Mouse (Mus musculus) embryonic stem cell, embryonic (primary cell): Measurements from ENCODE around the gene Hmg20a.

ENCODE experiments used
- CTCF ChIA-PET, 4 experiments: fragments of 300-600 bp in 2 of 4; fragments of 350-600 bp in 2 of 4; sonication (Branson Sonifier 250); formaldehyde crosslinking; loops; one replicate each; lab custom pipeline; 2022; ENCODE audit warnings: inconsistent platforms in 2 of 4; lab: Charles Lee
- POLR2A ChIA-PET, 4 experiments: fragments of 300-600 bp in 2 of 4; fragments of 350-600 bp in 2 of 4; sonication (Branson Sonifier 250); formaldehyde crosslinking; loops; one replicate each; lab custom pipeline; 2022; ENCODE audit warnings: antibody characterized with exemption in 4 of 4, inconsistent platforms in 1 of 4; lab: Charles Lee

The Hmg20a gene

GRCm38 (mm10) chr9:56469656-56470055 is 51.2 kb downstream of the Hmg20a start:
- POLR2A ChIA-PET = interaction anchor here in 1 of 4 experiments (0.9 to 1.9 kb wide), 2 partner anchors 13 to 25 kb away, joined by 3 to 4 read pairs; no protein-coding TSS in a partner anchor
- CTCF ChIA-PET = interaction anchor here in 2 of 4 experiments (1.0 kb wide), 2 partner anchors 83 to 104 kb away, joined by 3 read pairs; no protein-coding TSS in a partner anchor

- CTCF ChIA-PET = interaction anchor here in 2 of 4 experiments (1.0 kb wide), 2 partner anchors 82 to 103 kb away, joined by 3 read pairs; no protein-coding TSS in a partner anchor
- POLR2A ChIA-PET = interaction anchor here in 3 of 4 experiments (0.6 to 1.9 kb wide), 5 partner anchors 10 to 387 kb away, joined by 3 to 4 read pairs (median 3); no protein-coding TSS in a partner anchor
Measured at GRCm38 (mm10) chr9:56470291-56470690, 51.9 kb downstream of the Hmg20a start.

DNA sequence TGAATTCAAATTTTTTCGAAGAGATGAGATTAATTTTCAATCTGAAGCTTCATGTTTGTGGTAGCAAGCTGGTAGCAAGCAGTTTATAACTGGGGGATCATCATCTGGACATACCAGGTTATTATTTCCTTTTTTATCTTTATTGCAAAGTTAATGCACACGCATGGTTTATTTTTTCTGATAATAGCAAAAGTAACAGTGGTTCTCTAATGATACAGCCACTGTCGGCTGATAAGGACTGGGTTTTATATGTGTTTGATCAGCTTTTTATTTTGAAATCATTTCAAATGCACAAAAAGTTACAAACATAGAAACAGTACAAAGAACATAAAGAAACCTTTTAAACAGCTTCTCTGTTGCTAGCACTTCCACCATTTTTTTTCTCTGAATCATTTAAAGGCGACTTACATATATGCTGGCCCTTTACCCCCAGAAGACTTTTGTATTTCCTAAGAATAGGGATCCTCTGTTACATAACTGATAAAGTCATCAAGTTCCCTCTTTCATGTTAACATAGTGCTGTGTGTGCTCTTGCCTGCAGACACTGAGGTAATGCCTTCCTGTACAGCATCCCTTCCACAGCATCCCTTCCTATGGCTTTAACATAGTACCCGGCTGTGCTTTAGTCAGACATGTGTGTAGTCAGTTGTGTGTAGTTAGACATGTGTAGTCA is 60.7 kb downstream of the Hmg20a start:
- ChIA-PET CTCF (interaction anchor here in 2 of 4 experiments (0.7 to 1.0 kb wide), 2 partner anchors 27 to 74 kb away, joined by 3 to 4 read pairs; no protein-coding TSS in a partner anchor), POLR2A (no interaction called here)

- ChIA-PET POLR2A (interaction anchor here in 2 of 4 experiments (0.7 to 1.6 kb wide), 2 partner anchors 18 to 101 kb away, joined by 3 to 5 read pairs; no protein-coding TSS in a partner anchor), CTCF (interaction anchor here in 1 of 4 experiments (0.5 kb wide), 1 partner anchor 1127 kb away, joined by 8 read pairs; no protein-coding TSS in a partner anchor)
Measured at GRCm38 (mm10) chr9:56482623-56483022, 64.2 kb downstream of the Hmg20a start.

DNA sequence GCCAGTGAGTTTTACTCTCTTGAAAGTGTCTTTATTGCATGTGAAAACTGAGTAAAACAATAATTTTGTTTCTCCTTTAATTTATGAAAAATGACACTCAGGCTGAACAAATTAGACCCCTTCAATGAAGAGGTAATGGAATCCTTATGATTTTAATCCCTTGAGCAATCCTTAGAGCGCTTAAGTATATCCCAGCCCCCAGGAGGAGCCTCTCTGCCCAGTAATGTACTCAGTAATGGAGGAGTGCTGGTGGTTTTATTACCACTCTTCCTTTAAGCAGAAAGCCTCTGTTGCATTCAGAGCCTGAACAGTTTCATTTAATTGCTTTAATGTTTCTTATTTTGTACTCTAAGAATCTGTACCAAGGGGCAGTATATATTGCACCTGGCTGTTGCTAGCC is 67.0 kb downstream of the Hmg20a start:
- ChIA-PET POLR2A (no interaction called here), CTCF (no interaction called here)

DNA sequence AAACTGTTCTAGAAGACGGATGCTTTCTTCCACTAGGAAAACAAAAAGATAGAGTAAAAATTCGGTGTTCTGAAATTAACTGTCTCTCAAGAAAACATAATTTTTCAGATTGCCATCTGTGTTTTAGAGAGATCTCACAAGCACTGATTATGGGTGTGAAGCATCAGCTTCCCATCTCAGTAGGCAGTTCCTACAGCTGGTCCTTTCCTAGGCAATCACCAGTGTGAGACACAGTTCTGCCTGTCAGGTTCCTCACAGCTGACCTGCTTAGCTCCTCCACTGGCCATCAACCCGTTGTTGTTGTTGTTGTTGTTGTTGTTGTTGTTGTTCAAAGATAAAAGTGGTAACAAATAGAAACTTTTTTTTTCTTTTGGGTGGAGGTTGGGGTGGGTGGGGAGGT is 67.7 kb downstream of the Hmg20a start:
- ChIA-PET POLR2A (no interaction called here), CTCF (no interaction called here)

DNA sequence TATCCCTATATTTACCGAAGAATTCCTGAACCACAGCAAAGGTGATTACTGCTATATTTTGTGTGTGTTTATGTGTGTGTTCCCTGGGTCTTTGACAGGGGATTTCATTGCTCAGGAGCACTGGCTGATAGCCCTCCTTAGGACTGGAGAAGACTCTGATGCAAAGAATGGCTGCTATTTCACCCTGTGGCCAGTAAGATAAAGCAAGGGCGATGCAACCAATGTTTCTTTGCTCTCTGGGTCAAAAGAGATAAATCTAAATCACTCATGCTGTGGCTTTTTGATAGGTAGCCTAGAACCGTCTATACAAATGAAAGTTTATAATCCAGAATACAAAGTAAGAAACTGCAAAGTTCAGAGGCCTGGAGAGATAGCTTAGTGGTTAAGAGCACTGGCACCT is 69.2 kb downstream of the Hmg20a start:
- POLR2A ChIA-PET = no interaction called here

DNA sequence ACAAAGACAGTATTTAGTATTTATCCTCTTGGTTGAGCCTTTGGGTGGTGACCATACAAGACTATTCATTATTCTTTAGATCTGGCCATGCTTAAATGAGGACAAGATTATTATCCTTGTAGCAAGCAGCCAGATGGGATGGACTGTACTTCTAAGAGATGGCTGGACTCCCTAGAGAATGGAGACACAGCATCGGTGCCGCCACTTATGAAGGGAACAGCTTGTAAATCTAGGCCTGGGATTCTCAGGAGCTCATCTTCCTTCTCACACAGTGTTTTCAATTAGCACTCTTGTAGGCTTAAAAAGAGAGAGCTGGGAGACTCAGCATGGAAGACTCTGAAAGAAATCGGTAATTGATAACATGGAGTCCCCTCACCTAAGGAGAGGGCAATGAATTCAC is 74.0 kb downstream of the Hmg20a start:
- POLR2A ChIA-PET = interaction anchor here in 1 of 4 experiments (0.5 to 1.4 kb wide), 2 partner anchors 40 to 656 kb away, joined by 3 read pairs; partner anchors contain the start of gene Neil1
- CTCF ChIA-PET = interaction anchor here in 1 of 4 experiments (0.7 kb wide), 1 partner anchor 37 kb away, joined by 4 read pairs; no protein-coding TSS in a partner anchor

More for the DNA sequence above, 69.2 kb downstream of the Hmg20a start:
- CTCF ChIA-PET = no interaction called here

GRCm38 (mm10) chr9:56492916-56493315 is 74.5 kb downstream of the Hmg20a start:
- CTCF ChIA-PET = interaction anchor here in 1 of 4 experiments (0.7 kb wide), 1 partner anchor 37 kb away, joined by 4 read pairs; no protein-coding TSS in a partner anchor

DNA sequence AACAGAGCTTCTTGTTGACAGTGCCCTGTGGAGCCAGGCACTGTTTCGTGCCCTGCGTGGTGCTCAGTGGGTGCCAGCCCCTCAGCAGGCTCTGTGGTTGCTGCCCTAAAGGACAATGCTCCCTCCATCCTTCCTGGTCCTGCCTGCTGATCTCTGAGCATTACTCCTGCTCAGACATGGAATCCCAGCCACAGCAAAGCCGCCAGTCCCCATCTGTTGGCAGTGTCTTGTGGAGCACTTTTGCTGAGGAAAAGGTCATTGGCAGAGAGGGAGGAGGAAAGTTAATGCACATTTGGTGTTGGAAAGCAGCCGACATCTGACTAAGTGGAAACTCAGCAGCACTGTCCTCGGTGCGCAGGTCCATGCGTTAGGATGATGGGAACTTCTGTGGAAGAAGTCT is 76.7 kb downstream of the Hmg20a start:
- ChIA-PET CTCF (interaction anchor here in 1 of 4 experiments (1.8 kb wide), 1 partner anchor 11 kb away, joined by 5 read pairs; no protein-coding TSS in a partner anchor), POLR2A (interaction anchor here in 2 of 4 experiments (1.5 to 1.7 kb wide), 2 partner anchors 11 to 77 kb away, joined by 4 to 6 read pairs; partner anchors contain the start of genes Hmg20a (in 1 of the 2) and Peak1 (in 1 of the 2))

More at GRCm38 (mm10) chr9:56492916-56493315, 74.5 kb downstream of the Hmg20a start:
- POLR2A ChIA-PET = interaction anchor here in 1 of 4 experiments (0.5 to 1.4 kb wide), 2 partner anchors 40 to 655 kb away, joined by 3 read pairs; partner anchors contain the start of gene Neil1

DNA sequence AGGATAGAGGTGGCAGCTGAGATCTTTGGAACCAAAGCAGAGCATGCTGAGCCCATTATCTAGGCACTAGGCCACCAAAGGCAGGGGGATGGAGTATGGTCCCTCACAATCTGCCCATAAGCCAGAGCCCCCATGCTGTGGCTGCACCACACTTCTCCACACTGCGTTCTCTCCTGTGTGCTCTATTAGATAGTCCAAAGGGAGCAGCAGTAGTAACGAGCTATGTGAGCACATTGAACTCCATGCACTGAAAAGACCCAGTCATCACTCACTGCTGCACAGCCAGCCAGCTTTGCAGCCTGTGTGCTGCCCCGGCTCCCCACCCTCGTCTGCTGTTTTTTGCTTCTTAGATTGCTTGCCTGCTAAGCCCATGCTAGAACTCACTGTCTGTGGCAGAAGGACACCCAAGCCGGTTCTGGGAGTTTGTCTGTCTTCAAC is 77.4 kb downstream of the Hmg20a start:
- CTCF ChIA-PET = interaction anchor here in 2 of 4 experiments (0.8 to 1.8 kb wide), 2 partner anchors 10 to 57 kb away, joined by 3 to 5 read pairs; no protein-coding TSS in a partner anchor

GRCm38 (mm10) chr9:56496567-56496966 is 78.2 kb downstream of the Hmg20a start:
- CTCF ChIA-PET = interaction anchor here in 2 of 4 experiments (0.8 to 1.5 kb wide), 2 partner anchors 56 kb away, joined by 3 to 4 read pairs; no protein-coding TSS in a partner anchor
- POLR2A ChIA-PET = interaction anchor here in 2 of 4 experiments (0.9 to 1.7 kb wide), 3 partner anchors 10 to 38 kb away, joined by 3 to 6 read pairs (median 4); no protein-coding TSS in a partner anchor

More for the DNA sequence above, 77.4 kb downstream of the Hmg20a start:
- POLR2A ChIA-PET = interaction anchor here in 2 of 4 experiments (1.1 to 1.7 kb wide), 3 partner anchors 10 to 78 kb away, joined by 3 to 6 read pairs (median 4); partner anchors contain the start of genes Hmg20a (in 1 of the 2) and Peak1 (in 1 of the 2)

GRCm38 (mm10) chr9:56497181-56497864 is 78.9 kb downstream of the Hmg20a start:
- ChIA-PET CTCF (interaction anchor here in 3 of 4 experiments (0.7 to 1.6 kb wide), 6 partner anchors 9 to 302 kb away, joined by 3 to 9 read pairs (median 4); no protein-coding TSS in a partner anchor), POLR2A (interaction anchor here (0.6 to 2.8 kb wide), 9 partner anchors 11 to 151 kb away, joined by 3 to 10 read pairs (median 4); no protein-coding TSS in a partner anchor)

DNA sequence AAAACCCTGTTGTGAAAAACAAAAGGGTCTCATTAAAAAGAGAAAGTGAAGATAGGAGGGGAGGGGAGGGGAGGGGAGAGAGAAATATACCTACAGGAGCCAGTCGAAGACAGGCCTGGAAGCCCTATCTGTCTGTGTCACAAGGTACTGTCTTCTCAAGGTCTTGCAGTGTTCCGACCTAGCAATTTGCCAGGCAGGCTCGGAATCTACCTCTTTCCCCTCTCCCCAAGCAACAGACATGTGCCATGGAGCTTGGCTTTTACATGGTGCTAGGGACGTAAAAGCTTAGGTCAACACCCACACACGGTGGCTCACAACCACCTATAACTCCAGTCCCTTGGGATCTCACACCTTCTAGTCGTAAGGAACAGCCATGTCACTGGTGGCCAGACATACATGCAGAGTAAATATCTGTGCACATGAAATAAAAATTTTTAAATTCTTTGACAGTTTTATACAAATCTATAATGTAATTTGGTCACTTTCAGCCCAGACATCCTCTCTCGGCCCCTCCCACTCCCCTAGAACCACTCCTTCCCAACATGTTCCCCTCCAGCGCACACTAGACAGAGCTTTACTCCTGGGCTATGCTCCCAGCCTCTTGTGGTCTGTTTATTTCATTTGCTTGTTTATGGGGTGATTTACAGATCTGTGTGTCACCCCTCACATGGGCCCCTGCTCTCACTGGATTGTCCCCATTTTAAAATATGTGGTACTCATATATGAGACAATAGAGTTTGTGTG is 81.1 kb downstream of the Hmg20a start:
- POLR2A ChIA-PET = interaction anchor here in 2 of 4 experiments (0.7 to 2.8 kb wide), 4 partner anchors 35 to 81 kb away, joined by 3 to 10 read pairs (median 4); partner anchors contain the start of genes Hmg20a (in 1 of the 2) and Peak1 (in 1 of the 2)
- CTCF ChIA-PET = interaction anchor here in 1 of 4 experiments (1.4 kb wide), 1 partner anchor 286 kb away, joined by 4 read pairs; no protein-coding TSS in a partner anchor

DNA sequence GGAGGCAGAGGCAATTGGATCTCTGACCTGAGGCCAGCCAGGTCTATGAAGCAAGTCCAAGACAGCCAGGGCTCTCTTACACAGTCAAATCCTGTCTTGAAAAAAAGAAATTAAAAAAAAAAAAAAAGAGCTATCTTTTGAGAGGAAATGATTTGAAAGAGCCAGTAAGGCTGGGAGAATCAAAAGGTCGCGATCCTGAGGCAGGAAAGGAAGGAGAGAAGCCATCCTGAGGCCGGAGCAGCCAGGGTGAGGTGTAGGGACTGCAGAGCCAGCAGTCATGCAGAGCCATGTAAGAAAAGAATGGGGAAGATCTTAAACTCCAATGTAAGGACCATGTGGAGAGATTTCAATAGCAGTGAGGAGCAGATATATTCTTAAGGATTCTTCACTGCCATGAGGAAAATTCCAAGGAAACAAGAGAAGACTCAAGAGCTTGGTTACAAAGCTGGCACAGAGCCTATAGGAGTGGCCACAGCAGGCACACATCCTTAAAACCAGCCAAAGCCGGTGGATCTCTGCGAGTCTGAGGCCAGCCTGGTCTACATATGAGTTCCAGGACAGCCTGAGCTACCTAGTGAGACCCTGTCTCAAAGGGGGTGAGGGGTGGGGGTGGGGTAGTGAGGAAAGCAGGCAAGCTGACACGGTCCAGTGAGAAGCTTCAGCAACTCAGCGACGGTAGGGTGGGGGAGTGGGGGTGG is 82.6 kb downstream of the Hmg20a start:
- CTCF ChIA-PET = interaction anchor here (0.6 to 2.0 kb wide), 6 partner anchors 34 to 993 kb away, joined by 3 to 5 read pairs (median 4); partner anchors contain the start of gene Peak1 (in 1 of the 4)

More for the DNA sequence above, 82.6 kb downstream of the Hmg20a start:
- POLR2A ChIA-PET = interaction anchor here (0.5 to 2.5 kb wide), 24 partner anchors 10 to 1054 kb away, joined by 3 to 10 read pairs (median 4); partner anchors contain the start of genes Hmg20a (in 2 of the 4) and Peak1 (in 2 of the 4)
